Mouse (Mus musculus) midbrain, embryonic 11.5 days (tissue): Measurements from ENCODE around the gene Fndc3b. TPM values are rescaled to one million over a fixed set of nuclear protein-coding genes. Genes with fewer than 3 reads are reported as not detected.

Experiments
- ATAC-seq: fragments of 200-750 bp; cut with Nextera tagmentation; 2 replicates; pipeline ENCODE4 v1.8.0; 2017; ENCODE audit warnings: moderate TSS enrichment, moderate library complexity; ENCODE audit not compliant: low FRiP score
- DNase-seq: peaks from one replicate; pipeline ENCODE4 v3.0.0; 2015; ENCODE audit warnings: low spot score; ENCODE audit errors: missing footprints
- H3K27ac ChIP-seq: fragments of 300-500 bp; sonication (generic); 2 replicates; pipeline ENCODE4 v1.5.1; 2014; ENCODE audit warnings: low read depth, low read length
- H3K27me3 ChIP-seq: fragments of 300-500 bp; sonication (generic); 2 replicates; pipeline ENCODE4 v1.6.1; 2014; ENCODE audit warnings: mild to moderate bottlenecking, low read length, moderate library complexity, mixed read lengths; ENCODE audit not compliant: control insufficient read depth, insufficient read depth
- H3K36me3 ChIP-seq: fragments of 300-500 bp; sonication (generic); 2 replicates; pipeline ENCODE4 v1.6.1; 2014; ENCODE audit warnings: mild to moderate bottlenecking, low read length, moderate library complexity, mixed read lengths; ENCODE audit not compliant: control insufficient read depth, insufficient read depth
- H3K4me1 ChIP-seq: fragments of 300-500 bp; sonication (generic); 2 replicates; pipeline ENCODE4 v1.6.1; 2014; ENCODE audit warnings: low read length; ENCODE audit not compliant: control insufficient read depth, insufficient read depth
- H3K4me2 ChIP-seq: fragments of 300-500 bp; sonication (generic); 2 replicates; pipeline ENCODE4 v1.6.1; 2014; ENCODE audit warnings: mild to moderate bottlenecking, moderate library complexity
- H3K4me3 ChIP-seq: fragments of 300-500 bp; sonication (generic); 2 replicates; pipeline ENCODE4 v1.5.1; 2014; ENCODE audit warnings: low read depth, low read length
- H3K9ac ChIP-seq: fragments of 300-500 bp; sonication (generic); 2 replicates; pipeline ENCODE4 v1.6.1; 2014; ENCODE audit warnings: low read length
- H3K9me3 ChIP-seq: fragments of 300-500 bp; sonication (generic); 2 replicates; pipeline ENCODE4 v1.6.1; 2016; ENCODE audit warnings: low read length; ENCODE audit not compliant: control insufficient read depth
- WGBS: fragments of 180-500 bp; shearing (Covaris S2); extraction: QIAGEN DNeasy Blood & Tissue Kit; methylation state at CpG from one replicate; pipeline ENCODE4 v1.1.7; 2014; 5-methylcytosine and 5-hydroxymethylcytosine counted together
- polyA plus RNA-seq: library from polyadenylated mRNA; unstranded; fragments of >200 nt; fragmentation: Nextera tagmentation; extraction: Ambion mirVana; gene quantifications from 2 replicates; pipeline ENCODE4 v1.2.1, GENCODE M21; 2014

Fndc3b gene
- polyA plus RNA-seq, 1 experiment from 2014 or later = 10.1 TPM

DNA sequence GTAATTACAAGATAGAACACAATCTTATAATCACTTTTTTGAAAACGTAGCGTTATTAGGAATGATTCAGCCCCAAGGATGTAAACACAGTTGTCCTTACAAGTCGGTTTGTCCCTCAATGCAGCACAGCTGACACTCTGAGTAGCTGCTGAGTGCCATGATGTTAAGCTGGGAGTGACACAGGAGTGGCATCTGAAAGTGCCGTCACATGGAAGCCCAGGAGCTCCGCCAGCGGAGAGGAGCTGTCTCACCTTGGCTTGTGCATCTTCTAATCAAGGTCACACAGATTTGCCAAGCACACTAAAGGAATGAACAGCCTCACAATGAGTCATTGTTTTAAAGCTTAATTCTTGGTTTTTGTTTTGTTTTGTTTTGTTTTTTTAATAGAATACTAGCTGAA is 68.7 kb downstream of the Fndc3b start:
- H3K9ac ChIP-seq = no peak overlapping the region
- DNase-seq = peak; percentile 44
- H3K4me3 ChIP-seq = no peak overlapping the region
- 96% methylated on average over 6 of the region's 6 CpGs for WGBS
- no peak for ATAC-seq
- no peaks in the 10 kb centered on the region for H3K27me3 ChIP-seq
- no peaks in the 10 kb centered on the region for H3K4me1 ChIP-seq
- no peaks in the 10 kb centered on the region for H3K9me3 ChIP-seq
- H3K4me2 ChIP-seq = no peak overlapping the region
- no peak overlapping the region for H3K27ac ChIP-seq
- no peaks in the 10 kb centered on the region for H3K36me3 ChIP-seq

DNA sequence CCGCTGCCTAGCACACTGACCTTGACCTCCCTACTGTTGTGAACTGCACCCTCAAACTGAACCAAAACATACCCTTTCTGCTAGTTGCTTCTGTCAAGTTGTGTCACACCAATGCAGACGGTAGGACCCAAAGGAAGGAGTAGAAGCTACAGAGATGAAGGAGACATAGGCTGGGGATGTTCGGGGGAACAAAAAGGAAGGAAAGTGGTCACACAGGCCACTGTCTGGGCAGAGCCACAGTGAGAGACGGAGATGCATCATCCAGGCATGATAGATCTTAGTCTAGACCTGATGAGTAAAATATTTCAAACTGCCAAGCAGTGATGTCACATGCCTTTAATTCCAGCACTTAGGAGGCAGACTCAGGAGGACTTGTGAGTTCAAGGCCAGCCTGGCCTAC is 71.4 kb downstream of the Fndc3b start:
- no peak overlapping the region for H3K9ac ChIP-seq
- 89% methylated on average over 4 of the region's 4 CpGs for WGBS
- no peaks in the 10 kb centered on the region for H3K9me3 ChIP-seq
- H3K27ac ChIP-seq = no peak overlapping the region
- ATAC-seq (no peak), DNase-seq (peak; percentile 65)
- H3K4me1 ChIP-seq = peaks cover 5% of the 10 kb centered on the region; the same call in 1 of the 2 replicates
- no peaks in the 10 kb centered on the region for H3K27me3 ChIP-seq
- H3K36me3 ChIP-seq = no peaks in the 10 kb centered on the region
- H3K4me3 ChIP-seq = no peak overlapping the region
- H3K4me2 ChIP-seq = no peak overlapping the region

DNA sequence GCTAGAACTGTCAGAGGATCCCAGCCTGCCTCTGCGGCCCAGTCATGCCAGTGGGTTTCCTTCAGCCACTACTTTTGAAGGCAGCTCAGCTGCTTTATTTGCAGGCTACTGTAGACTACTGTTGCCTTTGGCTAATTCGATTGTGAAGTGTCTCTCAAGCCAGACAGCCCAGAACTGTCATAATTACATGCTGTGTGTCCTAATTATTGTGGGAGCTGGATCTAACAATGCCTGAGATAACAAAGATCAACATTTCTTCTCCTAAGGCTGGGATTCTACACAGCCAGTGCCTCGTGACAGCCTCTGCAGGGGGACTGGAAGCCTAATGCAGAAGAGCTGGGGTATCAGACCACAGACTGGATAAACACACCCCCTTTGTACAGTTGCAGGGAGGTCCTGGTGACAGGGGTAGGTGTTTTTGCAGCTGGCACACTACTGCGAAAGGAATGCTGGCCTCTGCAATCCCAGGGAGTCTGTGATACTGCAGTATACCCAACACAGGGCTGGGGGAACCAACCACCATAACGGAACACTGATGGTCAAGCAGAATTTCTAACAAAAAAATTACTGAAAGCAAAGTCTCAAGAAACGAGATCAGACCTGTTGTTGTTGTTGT is 74.0 kb downstream of the Fndc3b start:
- no peaks in the 10 kb centered on the region for H3K27me3 ChIP-seq
- 75% methylated on average over 6 of the region's 6 CpGs for WGBS
- H3K27ac ChIP-seq = no peak overlapping the region
- H3K9me3 ChIP-seq = no peaks in the 10 kb centered on the region
- H3K4me1 ChIP-seq = peaks cover 5% of the 10 kb centered on the region; the same call in 1 of the 2 replicates
- H3K36me3 ChIP-seq = no peaks in the 10 kb centered on the region
- no peak overlapping the region for H3K4me2 ChIP-seq
- no peak for ATAC-seq
- H3K4me3 ChIP-seq = no peak overlapping the region
- DNase-seq = peak; percentile 62
- no peak overlapping the region for H3K9ac ChIP-seq

DNA sequence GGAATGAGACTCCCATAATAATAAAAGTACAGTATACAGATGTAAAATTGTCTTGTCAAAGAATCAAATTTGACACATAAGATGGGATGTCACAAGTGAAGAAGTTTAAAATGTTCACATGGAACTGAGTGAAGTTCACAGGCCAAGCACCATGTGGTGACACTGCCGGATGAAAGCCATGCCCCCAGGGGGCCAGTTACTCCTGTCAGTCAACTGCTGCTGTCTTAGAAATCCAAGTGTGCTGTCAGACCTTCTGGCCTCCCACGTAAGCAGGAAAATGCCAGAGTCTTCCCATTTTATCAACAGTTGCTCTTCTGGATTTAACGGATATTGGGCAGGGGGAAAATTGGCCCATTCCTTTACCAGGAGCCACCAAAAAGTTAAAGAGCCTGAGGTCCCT is 75.3 kb downstream of the Fndc3b start:
- no peaks in the 10 kb centered on the region for H3K27me3 ChIP-seq
- 35% methylated on average over 3 of the region's 3 CpGs for WGBS

DNA sequence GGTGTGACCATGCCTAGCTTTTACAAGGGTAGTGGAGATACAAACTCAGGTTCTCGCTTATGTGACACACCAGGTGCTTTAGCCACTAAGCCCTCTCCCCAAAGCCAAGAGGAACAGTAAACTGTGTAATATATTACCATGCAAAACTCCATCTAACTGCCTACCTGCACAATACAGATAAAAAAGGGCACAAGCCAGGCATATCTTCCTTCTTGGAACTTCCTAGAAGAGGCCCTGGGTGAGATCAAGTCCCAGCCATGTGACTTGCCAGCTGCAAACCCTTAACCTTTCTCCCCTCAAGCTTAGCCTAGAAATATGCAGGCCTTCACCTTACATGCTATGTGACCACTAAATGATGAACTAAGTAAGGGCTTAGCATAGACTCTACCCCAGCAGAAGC is 78.2 kb downstream of the Fndc3b start:
- no peaks in the 10 kb centered on the region for H3K9me3 ChIP-seq
- H3K4me2 ChIP-seq = no peak overlapping the region
- no peaks in the 10 kb centered on the region for H3K36me3 ChIP-seq
- H3K4me1 ChIP-seq = peaks cover 5% of the 10 kb centered on the region; the same call in 1 of the 2 replicates
- H3K4me3 ChIP-seq = no peak overlapping the region
- 96% methylated on average over 1 of the region's 1 CpGs for WGBS
- DNase-seq = peak; percentile 6
- no peaks in the 10 kb centered on the region for H3K27me3 ChIP-seq
- no peak overlapping the region for H3K27ac ChIP-seq
- no peak for ATAC-seq
- no peak overlapping the region for H3K9ac ChIP-seq

More for the DNA sequence above, 75.3 kb downstream of the Fndc3b start:
- Histone ChIP-seq H3K36me3 (no peaks in the 10 kb centered on the region), H3K9ac (no peak overlapping the region), H3K27ac (no peak overlapping the region), H3K4me1 (peaks cover 5% of the 10 kb centered on the region; the same call in 1 of the 2 replicates), H3K4me3 (no peak overlapping the region), H3K9me3 (no peaks in the 10 kb centered on the region), H3K4me2 (no peak overlapping the region)
- ATAC-seq = no peak
- DNase-seq = peak; percentile 81

DNA sequence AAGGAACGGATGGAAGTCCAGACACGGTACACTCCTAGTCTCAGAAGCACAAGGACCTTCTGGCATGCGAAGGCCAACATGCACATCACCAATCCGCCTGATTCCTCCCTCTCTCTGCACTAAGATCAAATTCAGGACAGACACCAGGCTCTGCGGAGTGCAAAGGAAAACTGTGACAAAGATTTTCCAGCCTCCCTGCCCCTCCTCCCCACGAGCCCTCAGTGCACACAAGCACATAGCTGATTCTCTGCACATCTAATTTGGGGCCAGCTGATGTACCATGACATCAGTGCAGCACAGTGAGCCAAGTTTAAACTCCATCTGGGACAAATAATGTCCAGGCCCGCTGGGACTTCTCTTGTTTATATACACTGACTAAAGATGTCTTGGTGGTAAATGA is 80.0 kb downstream of the Fndc3b start:
- WGBS = 82% methylated on average over 7 of the region's 7 CpGs
- no peak for DNase-seq
- Histone ChIP-seq H3K9ac (no peak overlapping the region), H3K4me1 (peaks cover 4% of the 10 kb centered on the region; the same call in 1 of the 2 replicates), H3K27ac (no peak overlapping the region), H3K27me3 (no peaks in the 10 kb centered on the region), H3K4me3 (no peak overlapping the region), H3K36me3 (no peaks in the 10 kb centered on the region), H3K9me3 (no peaks in the 10 kb centered on the region), H3K4me2 (no peak overlapping the region)
- no peak for ATAC-seq

DNA sequence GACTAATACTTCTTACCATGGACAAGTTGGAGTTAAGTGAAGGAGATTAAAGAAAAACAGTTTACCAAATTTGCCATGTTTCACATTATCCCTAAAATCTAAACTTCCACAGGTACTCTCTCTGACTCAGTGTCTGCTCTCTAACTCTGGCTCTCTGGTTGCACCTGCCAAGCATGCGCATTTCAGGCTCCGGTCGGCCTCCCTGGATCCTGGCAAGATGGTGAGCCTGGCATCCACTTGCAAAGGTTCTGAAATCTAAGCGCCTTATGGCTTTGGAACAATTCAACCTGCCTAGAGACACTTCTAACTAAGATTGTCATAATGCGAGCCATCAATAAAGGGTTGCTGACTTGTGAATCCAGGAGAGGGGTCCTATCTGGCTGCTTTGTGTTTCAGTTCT is 81.4 kb downstream of the Fndc3b start:
- H3K9ac ChIP-seq = no peak overlapping the region
- no peaks in the 10 kb centered on the region for H3K36me3 ChIP-seq
- ATAC-seq = no peak
- H3K4me1 ChIP-seq = no peaks in the 10 kb centered on the region
- no peaks in the 10 kb centered on the region for H3K27me3 ChIP-seq
- peak; percentile 51 for DNase-seq
- H3K4me3 ChIP-seq = no peak overlapping the region
- 94% methylated on average over 5 of the region's 5 CpGs for WGBS
- no peak overlapping the region for H3K27ac ChIP-seq
- H3K9me3 ChIP-seq = no peaks in the 10 kb centered on the region
- no peak overlapping the region for H3K4me2 ChIP-seq

DNA sequence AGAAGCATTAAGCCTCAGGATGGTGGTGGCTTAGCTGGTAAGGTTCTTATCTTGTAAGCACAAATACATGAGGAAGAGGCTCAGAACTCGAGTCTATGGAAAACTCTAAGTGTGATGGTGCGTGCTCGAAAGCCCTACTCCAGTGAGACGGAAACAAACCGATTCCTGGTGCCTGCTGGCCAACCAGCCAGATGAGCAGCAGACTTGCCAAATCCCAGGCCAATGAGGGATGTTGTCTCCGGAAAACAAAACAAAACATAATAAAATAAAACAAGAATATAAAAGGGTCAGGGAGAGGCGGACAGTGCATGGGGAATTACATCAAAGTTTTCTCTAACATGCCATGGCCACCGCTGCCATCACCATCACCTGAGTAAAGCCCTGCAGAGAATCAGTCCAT is 84.8 kb downstream of the Fndc3b start:
- Histone ChIP-seq H3K4me2 (no peak overlapping the region), H3K4me1 (no peaks in the 10 kb centered on the region), H3K36me3 (no peaks in the 10 kb centered on the region), H3K9me3 (no peaks in the 10 kb centered on the region), H3K27me3 (no peaks in the 10 kb centered on the region), H3K4me3 (no peak overlapping the region), H3K9ac (no peak overlapping the region), H3K27ac (no peak overlapping the region)
- DNase-seq (peak; percentile 66), ATAC-seq (no peak)
- 90% methylated on average over 8 of the region's 8 CpGs for WGBS

DNA sequence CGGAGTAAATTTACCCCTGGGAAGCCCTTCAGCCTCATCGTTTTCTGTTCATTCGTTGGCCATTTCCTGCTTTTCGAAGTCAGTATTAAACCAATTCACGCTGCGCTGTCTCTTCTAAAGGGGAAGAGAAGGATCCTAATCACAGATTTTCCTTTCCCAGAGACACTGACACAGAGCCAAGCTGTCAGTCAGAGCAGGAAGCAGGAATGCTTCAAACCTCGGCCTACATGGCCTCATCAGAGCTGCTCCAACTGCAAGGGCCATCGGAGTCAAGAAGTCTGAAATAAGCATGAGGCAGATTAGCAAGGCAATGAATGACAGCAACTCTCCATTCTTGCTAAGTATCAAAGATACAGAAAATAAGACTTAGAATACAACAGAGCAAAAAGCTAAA is 85.5 kb downstream of the Fndc3b start:
- Histone ChIP-seq H3K4me2 (no peak overlapping the region), H3K9me3 (no peaks in the 10 kb centered on the region), H3K27ac (no peak overlapping the region), H3K27me3 (no peaks in the 10 kb centered on the region), H3K4me3 (no peak overlapping the region), H3K4me1 (no peaks in the 10 kb centered on the region), H3K36me3 (no peaks in the 10 kb centered on the region), H3K9ac (no peak overlapping the region)
- ATAC-seq = no peak
- WGBS = 80% methylated on average over 8 of the region's 8 CpGs
- peak; percentile 81 for DNase-seq
